Mouse (Mus musculus) megakaryocyte, embryonic 14.5 days (primary cell): ENCODE results near the gene Rc3h1. TPM values are rescaled to one million over a fixed set of nuclear protein-coding genes. Genes with fewer than 3 reads are reported as not detected.

ENCODE experiments used
- H3K27me3 ChIP-seq: replicated peaks from 2 replicates; pipeline ENCODE3; 2012; ENCODE audit warnings: inconsistent platforms
- H3K36me3 ChIP-seq: replicated peaks from 2 replicates; pipeline ENCODE3; 2012; ENCODE audit warnings: low read length, inconsistent platforms, mixed read lengths
- H3K4me1 ChIP-seq: 2 replicates; pipeline ENCODE4 v1.6.1; 2012; ENCODE audit warnings: inconsistent platforms
- H3K4me3 ChIP-seq: replicated peaks from 2 replicates; pipeline ENCODE3; 2012; ENCODE audit warnings: moderate library complexity, mild to moderate bottlenecking, inconsistent platforms
- H3K9me3 ChIP-seq: 2 replicates; pipeline ENCODE4 v1.6.1; 2012; ENCODE audit warnings: inconsistent platforms
- FLI1 ChIP-seq: IDR thresholded peaks from 2 replicates; pipeline ENCODE4 v1.6.1; 2012; ENCODE audit warnings: low read length, inconsistent platforms, mixed read lengths
- GATA1 ChIP-seq: IDR thresholded peaks from 3 replicates; pipeline ENCODE4 v1.6.1; 2012; ENCODE audit warnings: mixed read lengths, low read length, inconsistent platforms, borderline replicate concordance
- polyA plus RNA-seq: library from polyadenylated mRNA; stranded (reverse); fragments of >175 nt; gene quantifications from 2 replicates; pipeline ENCODE4 v1.2.3, GENCODE M21; 2012; ENCODE audit warnings: low replicate concordance; ENCODE audit not compliant: insufficient read depth

Rc3h1 gene
- polyA plus RNA-seq, 1 experiment = 0.37 TPM

GRCm38 (mm10) chr1:161020051-161020450 is 113.8 kb downstream of the Rc3h1 start:
- TF ChIP-seq FLI1 (no peak), GATA1 (no peak)
- peaks cover 14% of the 10 kb centered on the region for H3K4me1 ChIP-seq

More at GRCm38 (mm10) chr1:161020051-161020450, 113.8 kb downstream of the Rc3h1 start:
- Histone ChIP-seq H3K9me3 (no peaks in the 10 kb centered on the region), H3K4me3 (no peak overlapping the region), H3K27me3 (no peaks in the 10 kb centered on the region), H3K36me3 (peaks cover 53% of the 10 kb centered on the region)

Other genes with a start within 250 kb of the Rc3h1 start
- gene Rabgap1l, start 113.2 kb upstream of the Rc3h1 start, polyA plus RNA-seq = 85.7 and 96.3 TPM in 2 replicates
- gene Serpinc1, start 72.2 kb downstream of the Rc3h1 start, polyA plus RNA-seq = 0.54 and 2.0 TPM in 2 replicates
- gene Zbtb37, start 128.4 kb downstream of the Rc3h1 start, polyA plus RNA-seq = 0.04 and 0.09 TPM in 2 replicates
- 0.46 TPM in 1 of 2 replicates, not detected in the other for gene Dars2, start 164.2 kb downstream of the Rc3h1 start, polyA plus RNA-seq
- gene Cenpl, start 164.3 kb downstream of the Rc3h1 start, polyA plus RNA-seq = 1.2 and 3.9 TPM in 2 replicates
- 1.5 TPM in 1 of 2 replicates, not detected in the other for gene Klhl20, start 225.1 kb downstream of the Rc3h1 start, polyA plus RNA-seq
- not detected in 2 replicates for gene Ankrd45, start 236.3 kb downstream of the Rc3h1 start, polyA plus RNA-seq